Mouse (Mus musculus) ES-E14 (cell line): ENCODE results near the gene Il10rb. TPM values are rescaled to one million over a fixed set of nuclear protein-coding genes. Genes with fewer than 3 reads are reported as not detected.

ENCODE experiments used
- DNase-seq: peaks from one replicate; pipeline ENCODE4 v3.0.0-alpha.2; 2013; ENCODE audit warnings: low read depth, low spot score
- H3K27ac ChIP-seq: 2 replicates; pipeline ENCODE4 v1.5.1; 2012; ENCODE audit warnings: low read depth, mild to moderate bottlenecking, low read length, moderate library complexity, mixed read lengths; ENCODE audit not compliant: poor library complexity, insufficient read depth, severe bottlenecking
- H3K36me3 ChIP-seq: 2 replicates; pipeline ENCODE4 v1.6.1; 2012; ENCODE audit warnings: mild to moderate bottlenecking, low read length, moderate library complexity, mixed read lengths; ENCODE audit not compliant: control insufficient read depth, poor library complexity, insufficient read depth, severe bottlenecking
- H3K4me1 ChIP-seq, 2 experiments: fragments of 150-350 bp in 1 of 2; sonication (generic) in 1 of 2; 2 replicates each; pipeline ENCODE4 v1.6.1; 2012; ENCODE audit warnings: low read length in 2 of 2, mild to moderate bottlenecking in 1 of 2, mixed read lengths in 1 of 2; ENCODE audit not compliant: control insufficient read depth in 2 of 2, insufficient read depth in 2 of 2, poor library complexity in 1 of 2
- H3K4me3 ChIP-seq, 2 experiments: fragments of 150-350 bp in 1 of 2; sonication (generic) in 1 of 2; 2 replicates each; pipeline ENCODE4 v1.5.1; 2012; ENCODE audit warnings: low read length in 2 of 2, low read depth in 1 of 2, mild to moderate bottlenecking in 1 of 2, mixed read lengths in 1 of 2; ENCODE audit not compliant: insufficient read depth in 1 of 2, poor library complexity in 1 of 2, severe bottlenecking in 1 of 2
- H3K9ac ChIP-seq: 2 replicates; pipeline ENCODE4 v1.6.1; 2012; ENCODE audit warnings: low read depth, mild to moderate bottlenecking, low read length, mixed read lengths; ENCODE audit not compliant: poor library complexity, insufficient read depth, severe bottlenecking
- H3K9me3 ChIP-seq: fragments of 150-350 bp; sonication (generic); 2 replicates; pipeline ENCODE4 v1.6.1; 2012; ENCODE audit warnings: low read depth, mild to moderate bottlenecking, low read length; ENCODE audit not compliant: control insufficient read depth, insufficient read depth
- CHD2 ChIP-seq: IDR thresholded peaks from 2 replicates; pipeline ENCODE4 v1.6.1; 2014; ENCODE audit warnings: mild to moderate bottlenecking, low read depth, low read length, inconsistent platforms
- HCFC1 ChIP-seq: IDR thresholded peaks from 2 replicates; pipeline ENCODE4 v1.6.1; 2012; ENCODE audit warnings: low read length, inconsistent platforms, borderline replicate concordance; ENCODE audit not compliant: insufficient read depth
- MAFK ChIP-seq: IDR thresholded peaks from 2 replicates; pipeline ENCODE4 v1.6.1; 2014; ENCODE audit warnings: mild to moderate bottlenecking, low read depth, low read length, inconsistent platforms; ENCODE audit not compliant: insufficient read depth
- ZC3H11A ChIP-seq: IDR thresholded peaks from 2 replicates; pipeline ENCODE4 v1.6.1; 2012; ENCODE audit warnings: low read depth, mild to moderate bottlenecking, inconsistent platforms, low read length, borderline replicate concordance
- ZNF384 ChIP-seq: IDR thresholded peaks from 2 replicates; pipeline ENCODE4 v1.6.1; 2012; ENCODE audit warnings: low read depth, low read length, inconsistent platforms
- in situ Hi-C, 2 experiments: fragments of 600-800 bp; cut with MboI; formaldehyde crosslinking; loops; one replicate each; pipeline ENCODE4 v1.15.1; 2025; ENCODE audit warnings: low sequenced_read_pairs in 2 of 2, inconsistent platforms in 1 of 2; ENCODE audit not compliant: unreplicated experiment in 2 of 2
- total RNA-seq: library from RNA; depleted of rRNA; stranded (reverse); fragments of 300-350 nt; gene quantifications from 2 replicates; pipeline ENCODE4 v1.2.3, GENCODE M21; 2012

The Il10rb gene
- total RNA-seq, 1 experiment = 3.4 TPM

- no peaks in the 10 kb centered on the region for H3K36me3 ChIP-seq
- no peaks in the 10 kb centered on the region for H3K9me3 ChIP-seq
- H3K9ac ChIP-seq = peak overlapping the region; percentile 71
- TF ChIP-seq CHD2 (no peak), MAFK (no peak), ZC3H11A (no peak), ZNF384 (no peak), HCFC1 (no peak)
- H3K27ac ChIP-seq = no peak overlapping the region
- H3K4me3 ChIP-seq = peak overlapping the region; percentile 63 to 77
- in situ Hi-C loops = no loop called here
- no peaks in the 10 kb centered on the region for H3K4me1 ChIP-seq
- DNase-seq = no peak
Observed at GRCm38 (mm10) chr16:91406585-91407220, 739 bp downstream of the Il10rb start.

GRCm38 (mm10) chr16:91413102-91413844 is 7.3 kb downstream of the Il10rb start:
- DNase-seq = no peak
- Histone ChIP-seq H3K36me3 (no peaks in the 10 kb centered on the region), H3K9ac (no peak overlapping the region), H3K4me3 (no peak overlapping the region), H3K9me3 (no peaks in the 10 kb centered on the region), H3K27ac (no peak overlapping the region), H3K4me1 (0 out of 4 replicates have a peak, but pooled peaks cover 0 to 2% of the 10 kb centered on the region in 2 experiments)
- TF ChIP-seq ZNF384 = no peak
- in situ Hi-C loops = no loop called here

GRCm38 (mm10) chr16:91415391-91416189 is 9.6 kb downstream of the Il10rb start:
- no peak overlapping the region for H3K4me3 ChIP-seq
- no peak overlapping the region for H3K27ac ChIP-seq
- in situ Hi-C loops = no loop called here
- H3K9ac ChIP-seq = no peak overlapping the region
- no peaks in the 10 kb centered on the region for H3K9me3 ChIP-seq
- DNase-seq = no peak
- no peaks in the 10 kb centered on the region for H3K36me3 ChIP-seq
- H3K4me1 ChIP-seq = 0 out of 4 replicates have a peak, but pooled peaks cover 0 to 2% of the 10 kb centered on the region in 2 experiments
- TF ChIP-seq HCFC1 (no peak), ZNF384 (no peak), MAFK (no peak), CHD2 (no peak), ZC3H11A (no peak)

- no peaks in the 10 kb centered on the region for H3K9me3 ChIP-seq
- no peaks in the 10 kb centered on the region for H3K36me3 ChIP-seq
- H3K4me3 ChIP-seq = no peak overlapping the region
- H3K27ac ChIP-seq = no peak overlapping the region
- no peak overlapping the region for H3K9ac ChIP-seq
- no peak for DNase-seq
- in situ Hi-C loops = no loop called here
- 0 out of 4 replicates have a peak, but pooled peaks cover 0 to 2% of the 10 kb centered on the region in 2 experiments for H3K4me1 ChIP-seq
- TF ChIP-seq ZNF384 = no peak
- no peak for TF ChIP-seq MAFK
- TF ChIP-seq HCFC1 = no peak
- TF ChIP-seq ZC3H11A = no peak
- no peak for TF ChIP-seq CHD2
Observed at GRCm38 (mm10) chr16:91416357-91416756, 10.4 kb downstream of the Il10rb start.
